Mouse (Mus musculus): ENCODE data around the gene Gm20696. TPM values are rescaled to one million over a fixed set of nuclear protein-coding genes. Genes with fewer than 3 reads are reported as not detected.

Gm20696 gene
- total and polyA plus RNA-seq, 3 experiments: 1.5 to 7.1 TPM; not detected in 1

- no peaks in the 10 kb centered on the region for H3K36me3 ChIP-seq (replicated peaks)
- DNase-seq (ENCODE audit: low spot score) (no peak), ATAC-seq (ENCODE audit: extremely low read depth, insufficient number of reproducible peaks, low FRiP score, poor library complexity, severe bottlenecking) (no peak)
- peaks cover 50% of the 10 kb centered on the region for H3K9me3 ChIP-seq (replicated peaks)
- no peaks in the 10 kb centered on the region for H3K4me1 ChIP-seq (ENCODE audit: insufficient read depth, low read depth, low read length)
- H3K27me3 ChIP-seq (ENCODE audit: insufficient read depth, low read length): no peaks in the 10 kb centered on the region
- no peak for TF ChIP-seq POLR2AphosphoS5 (IDR thresholded peaks at IDR 0.05; ENCODE audit: insufficient replicate concordance, low read depth, low read length)
- TF ChIP-seq TAL1 (conservative IDR thresholded peaks at IDR 0.05; ENCODE audit: low read depth, low read length): no peak
- TF ChIP-seq GATA1 (IDR thresholded peaks at IDR 0.05; ENCODE audit: borderline replicate concordance, low read length): no peak
- H3K4me3 ChIP-seq (ENCODE audit: low read depth, low read length): no peak overlapping the region
Observed at GRCm38 (mm10) chr6:99669481-99670325, 3.1 kb upstream of the Gm20696 start.

DNA sequence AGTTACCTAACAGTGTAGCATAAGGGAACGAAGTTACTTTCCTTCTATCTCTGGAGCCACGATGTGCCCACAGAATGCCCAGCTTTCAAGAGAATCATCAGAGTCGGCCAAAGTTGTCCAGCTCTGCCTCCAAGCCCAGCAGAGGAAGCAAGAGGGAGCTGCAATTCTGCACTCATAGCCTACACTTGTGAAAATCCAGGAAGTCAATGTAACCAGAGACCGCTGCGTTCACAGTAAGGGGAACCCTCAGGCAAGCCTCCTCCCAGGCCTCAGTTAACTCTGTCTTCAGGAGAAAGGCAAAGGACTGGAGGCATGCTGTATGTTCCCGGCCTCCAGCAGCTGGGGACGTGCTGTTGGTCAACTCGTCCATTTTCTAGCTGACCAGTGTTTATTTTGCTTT, 693 bp upstream of the Gm20696 start:
- ATAC-seq (ENCODE audit: extremely low read depth, insufficient number of reproducible peaks, low FRiP score, poor library complexity, severe bottlenecking) (no peak), DNase-seq (ENCODE audit: low spot score) (no peak)
- H3K36me3 ChIP-seq (replicated peaks): no peaks in the 10 kb centered on the region
- H3K4me1 ChIP-seq (ENCODE audit: insufficient read depth, low read depth, low read length): no peaks in the 10 kb centered on the region
- H3K9me3 ChIP-seq (replicated peaks): peaks cover 65% of the 10 kb centered on the region
- H3K27me3 ChIP-seq (ENCODE audit: insufficient read depth, low read length): no peaks in the 10 kb centered on the region
- H3K4me3 ChIP-seq (ENCODE audit: low read depth, low read length): no peak overlapping the region
- TF ChIP-seq GATA1 (IDR thresholded peaks at IDR 0.05; ENCODE audit: borderline replicate concordance, low read length) (no peak), GATA2 (IDR thresholded peaks at IDR 0.05; ENCODE audit: borderline replicate concordance, low read depth, low read length) (no peak), TAL1 (conservative IDR thresholded peaks at IDR 0.05; ENCODE audit: low read depth, low read length) (no peak), CTCF (IDR thresholded peaks at IDR 0.05; ENCODE audit: low read depth, low read length) (no peak), POLR2AphosphoS5 (IDR thresholded peaks at IDR 0.05; ENCODE audit: insufficient replicate concordance, low read depth, low read length) (no peak)

DNA sequence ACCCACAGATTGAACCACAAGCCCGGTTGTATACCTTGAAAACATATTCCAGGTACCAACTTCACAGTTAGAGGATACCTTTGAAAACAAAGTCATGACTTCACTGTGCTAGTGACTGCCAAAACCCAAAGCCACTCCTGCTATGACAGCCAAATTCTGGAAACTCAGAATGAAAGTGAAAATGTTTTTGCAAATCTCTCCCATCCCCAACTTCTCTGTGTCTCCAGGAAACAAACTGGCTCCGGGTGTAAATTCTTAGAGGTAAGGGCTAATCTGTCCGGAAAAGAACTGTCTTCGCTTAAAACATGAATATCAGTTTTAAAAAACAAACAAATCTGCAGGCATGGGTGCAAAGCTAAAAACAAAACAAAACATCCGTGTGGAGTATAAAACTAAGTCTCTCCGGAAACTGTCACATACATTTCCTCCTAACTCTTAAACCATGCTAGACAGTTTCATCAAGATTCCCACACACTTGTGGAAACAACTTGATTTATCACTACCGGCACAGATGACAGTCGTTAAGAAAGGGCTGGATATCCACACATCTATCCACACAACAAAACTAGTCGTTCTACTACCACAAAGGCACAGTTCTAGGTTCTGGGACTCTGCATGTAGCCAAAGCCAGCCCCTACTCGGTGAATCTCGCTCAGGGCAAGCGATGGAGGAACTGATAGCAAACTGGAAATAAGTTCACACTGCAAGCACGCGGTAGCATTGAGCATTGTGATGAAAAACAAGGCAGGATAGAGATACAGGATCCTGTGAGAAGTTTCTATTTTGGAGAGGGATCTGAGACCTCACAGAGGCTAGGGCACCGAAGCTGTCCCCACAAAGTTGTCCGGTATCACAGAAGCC, 910 bp downstream of the Gm20696 start:
- no peaks in the 10 kb centered on the region for H3K4me1 ChIP-seq (ENCODE audit: insufficient read depth, low read depth, low read length)
- ATAC-seq (ENCODE audit: extremely low read depth, insufficient number of reproducible peaks, low FRiP score, poor library complexity, severe bottlenecking): no peak
- TF ChIP-seq CTCF (IDR thresholded peaks at IDR 0.05; ENCODE audit: low read depth, low read length) (no peak), GATA1 (IDR thresholded peaks at IDR 0.05; ENCODE audit: borderline replicate concordance, low read length) (no peak), TAL1 (conservative IDR thresholded peaks at IDR 0.05; ENCODE audit: low read depth, low read length) (no peak), GATA2 (IDR thresholded peaks at IDR 0.05; ENCODE audit: borderline replicate concordance, low read depth, low read length) (no peak), POLR2AphosphoS5 (IDR thresholded peaks at IDR 0.05; ENCODE audit: insufficient replicate concordance, low read depth, low read length) (no peak)
- no peaks in the 10 kb centered on the region for H3K27me3 ChIP-seq (ENCODE audit: insufficient read depth, low read length)
- H3K9me3 ChIP-seq (replicated peaks): peaks cover 62% of the 10 kb centered on the region
- no peak for DNase-seq (ENCODE audit: low spot score)
- H3K4me3 ChIP-seq (ENCODE audit: low read depth, low read length): no peak overlapping the region
- no peaks in the 10 kb centered on the region for H3K36me3 ChIP-seq (replicated peaks)

DNA sequence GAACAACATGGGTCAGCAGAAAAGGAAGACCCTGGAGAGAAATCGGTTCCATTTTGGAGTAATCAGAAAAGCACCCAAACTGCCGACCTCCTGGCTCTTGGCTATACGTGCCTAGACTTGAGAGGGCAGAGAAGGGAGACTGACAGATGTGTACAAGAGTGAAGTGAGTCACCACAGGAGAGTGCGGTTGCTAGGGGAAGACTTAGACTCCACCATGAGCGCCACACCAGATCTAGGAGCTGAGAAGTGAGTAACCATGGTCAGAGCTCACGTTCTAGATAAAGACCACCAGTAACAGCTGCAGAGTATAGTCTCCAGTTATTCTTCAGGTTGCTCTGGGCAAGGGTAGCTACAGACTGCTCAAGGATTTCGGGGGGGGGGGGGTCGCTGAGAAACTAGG, 3.4 kb downstream of the Gm20696 start:
- H3K27me3 ChIP-seq (ENCODE audit: insufficient read depth, low read length): no peaks in the 10 kb centered on the region
- no peak overlapping the region for H3K4me3 ChIP-seq (ENCODE audit: low read depth, low read length)
- no peak for DNase-seq (ENCODE audit: low spot score)
- H3K36me3 ChIP-seq (replicated peaks): no peaks in the 10 kb centered on the region
- TF ChIP-seq CTCF (IDR thresholded peaks at IDR 0.05; ENCODE audit: low read depth, low read length) (no peak), POLR2AphosphoS5 (IDR thresholded peaks at IDR 0.05; ENCODE audit: insufficient replicate concordance, low read depth, low read length) (no peak), TAL1 (conservative IDR thresholded peaks at IDR 0.05; ENCODE audit: low read depth, low read length) (no peak), GATA2 (IDR thresholded peaks at IDR 0.05; ENCODE audit: borderline replicate concordance, low read depth, low read length) (no peak), GATA1 (IDR thresholded peaks at IDR 0.05; ENCODE audit: borderline replicate concordance, low read length) (no peak)
- peaks cover 68% of the 10 kb centered on the region for H3K9me3 ChIP-seq (replicated peaks)
- H3K4me1 ChIP-seq (ENCODE audit: insufficient read depth, low read depth, low read length): no peaks in the 10 kb centered on the region
- no peak for ATAC-seq (ENCODE audit: extremely low read depth, insufficient number of reproducible peaks, low FRiP score, poor library complexity, severe bottlenecking)

GRCm38 (mm10) chr6:99660443-99660842, 6.2 kb downstream of the Gm20696 start:
- no peak for DNase-seq (ENCODE audit: low spot score)

DNA sequence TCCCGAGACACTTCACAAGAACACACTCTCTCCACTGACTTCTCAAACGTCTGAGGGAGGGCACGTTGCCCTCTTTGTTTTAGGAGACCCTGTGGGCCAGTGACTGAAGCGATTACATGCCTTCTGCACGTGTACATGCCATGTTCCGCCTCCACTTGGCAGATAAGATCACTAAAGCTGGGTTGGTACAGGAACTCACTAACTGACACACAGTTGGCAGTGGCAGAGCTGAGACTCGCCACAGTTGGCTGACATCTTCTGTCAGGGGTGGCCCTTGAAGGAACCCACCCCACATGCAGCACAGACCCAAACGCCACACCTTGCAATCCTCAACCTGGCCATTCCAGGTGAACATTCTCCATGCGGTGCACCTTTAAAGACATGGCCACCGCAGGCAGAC, 8.0 kb downstream of the Gm20696 start:
- Histone ChIP-seq H3K4me1 (ENCODE audit: insufficient read depth, low read depth, low read length) (no peaks in the 10 kb centered on the region), H3K36me3 (replicated peaks) (no peaks in the 10 kb centered on the region), H3K27me3 (ENCODE audit: insufficient read depth, low read length) (no peaks in the 10 kb centered on the region), H3K4me3 (ENCODE audit: low read depth, low read length) (no peak overlapping the region), H3K9me3 (replicated peaks) (peaks cover 49% of the 10 kb centered on the region)
- DNase-seq (ENCODE audit: low spot score) (no peak), ATAC-seq (ENCODE audit: extremely low read depth, insufficient number of reproducible peaks, low FRiP score, poor library complexity, severe bottlenecking) (no peak)
- TF ChIP-seq POLR2AphosphoS5 (IDR thresholded peaks at IDR 0.05; ENCODE audit: insufficient replicate concordance, low read depth, low read length): no peak
- TF ChIP-seq GATA1 (IDR thresholded peaks at IDR 0.05; ENCODE audit: borderline replicate concordance, low read length): no peak
- no peak for TF ChIP-seq CTCF (IDR thresholded peaks at IDR 0.05; ENCODE audit: low read depth, low read length)
- TF ChIP-seq TAL1 (conservative IDR thresholded peaks at IDR 0.05; ENCODE audit: low read depth, low read length): no peak
- TF ChIP-seq GATA2 (IDR thresholded peaks at IDR 0.05; ENCODE audit: borderline replicate concordance, low read depth, low read length): no peak

More at GRCm38 (mm10) chr6:99660443-99660842, 6.2 kb downstream of the Gm20696 start:
- TF ChIP-seq GATA1 (IDR thresholded peaks at IDR 0.05; ENCODE audit: borderline replicate concordance, low read length) (no peak), TAL1 (conservative IDR thresholded peaks at IDR 0.05; ENCODE audit: low read depth, low read length) (no peak), GATA2 (IDR thresholded peaks at IDR 0.05; ENCODE audit: borderline replicate concordance, low read depth, low read length) (no peak), CTCF (IDR thresholded peaks at IDR 0.05; ENCODE audit: low read depth, low read length) (no peak), POLR2AphosphoS5 (IDR thresholded peaks at IDR 0.05; ENCODE audit: insufficient replicate concordance, low read depth, low read length) (no peak)
- no peak overlapping the region for H3K4me3 ChIP-seq (ENCODE audit: low read depth, low read length)
- H3K4me1 ChIP-seq (ENCODE audit: insufficient read depth, low read depth, low read length): no peaks in the 10 kb centered on the region
- H3K36me3 ChIP-seq (replicated peaks): no peaks in the 10 kb centered on the region
- peaks cover 56% of the 10 kb centered on the region for H3K9me3 ChIP-seq (replicated peaks)
- no peaks in the 10 kb centered on the region for H3K27me3 ChIP-seq (ENCODE audit: insufficient read depth, low read length)
- no peak for ATAC-seq (ENCODE audit: extremely low read depth, insufficient number of reproducible peaks, low FRiP score, poor library complexity, severe bottlenecking)

All from G1E (cell line).